Mouse (Mus musculus) mesoderm, embryonic 11.5 days (tissue): ENCODE data around the gene Adarb1.

Experiments used
- DNase-seq: peaks from one replicate; pipeline ENCODE4 v3.0.0-alpha.2; 2012; ENCODE audit warnings: low read depth, low spot score

The Adarb1 gene

DNA sequence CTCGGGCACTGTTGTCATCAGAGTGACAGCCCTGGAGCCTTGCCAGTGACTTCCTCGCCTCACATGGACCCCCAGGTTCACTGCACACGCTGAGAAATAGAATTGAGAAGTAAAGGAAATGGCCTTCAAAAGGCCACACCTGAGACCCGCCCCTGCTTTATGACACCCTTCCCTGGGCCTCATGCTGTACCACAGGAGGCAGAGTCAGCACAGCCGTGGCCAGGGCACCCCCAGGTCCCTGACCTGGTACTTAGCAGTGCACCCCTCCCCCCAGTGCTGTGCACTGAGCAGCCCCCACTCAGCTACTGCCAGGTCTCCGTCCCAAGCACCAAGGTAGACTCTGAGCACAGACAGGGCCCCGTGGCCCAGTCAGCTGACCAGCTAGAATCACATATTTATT, 148.9 kb downstream of the Adarb1 start:
- no peak for DNase-seq

GRCm38 (mm10) chr10:77267027-77267426, 151.0 kb downstream of the Adarb1 start:
- no peak for DNase-seq

DNA sequence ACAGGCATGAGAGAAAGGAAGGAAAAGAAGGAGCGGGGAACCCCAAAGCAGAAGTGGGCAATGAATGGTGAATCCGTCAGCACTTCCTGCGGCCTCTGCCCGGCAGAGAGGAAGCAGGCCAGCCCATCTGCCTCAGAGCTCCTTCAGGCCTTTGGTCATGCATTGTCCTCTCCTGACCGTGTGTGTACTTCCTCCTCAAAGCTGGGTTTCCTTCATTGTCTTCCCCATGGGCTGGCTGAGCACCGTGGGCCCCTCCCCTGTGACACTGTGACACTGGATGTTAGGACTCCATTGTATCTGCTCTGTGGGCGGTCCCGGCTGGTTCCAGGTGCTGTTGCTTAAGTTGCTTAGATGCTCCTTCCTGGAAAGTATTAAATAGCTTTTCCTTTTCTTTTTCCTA, 151.8 kb downstream of the Adarb1 start:
- DNase-seq = no peak

- no peak for DNase-seq
Observed at GRCm38 (mm10) chr10:77260166-77260875, 157.7 kb downstream of the Adarb1 start.

DNA sequence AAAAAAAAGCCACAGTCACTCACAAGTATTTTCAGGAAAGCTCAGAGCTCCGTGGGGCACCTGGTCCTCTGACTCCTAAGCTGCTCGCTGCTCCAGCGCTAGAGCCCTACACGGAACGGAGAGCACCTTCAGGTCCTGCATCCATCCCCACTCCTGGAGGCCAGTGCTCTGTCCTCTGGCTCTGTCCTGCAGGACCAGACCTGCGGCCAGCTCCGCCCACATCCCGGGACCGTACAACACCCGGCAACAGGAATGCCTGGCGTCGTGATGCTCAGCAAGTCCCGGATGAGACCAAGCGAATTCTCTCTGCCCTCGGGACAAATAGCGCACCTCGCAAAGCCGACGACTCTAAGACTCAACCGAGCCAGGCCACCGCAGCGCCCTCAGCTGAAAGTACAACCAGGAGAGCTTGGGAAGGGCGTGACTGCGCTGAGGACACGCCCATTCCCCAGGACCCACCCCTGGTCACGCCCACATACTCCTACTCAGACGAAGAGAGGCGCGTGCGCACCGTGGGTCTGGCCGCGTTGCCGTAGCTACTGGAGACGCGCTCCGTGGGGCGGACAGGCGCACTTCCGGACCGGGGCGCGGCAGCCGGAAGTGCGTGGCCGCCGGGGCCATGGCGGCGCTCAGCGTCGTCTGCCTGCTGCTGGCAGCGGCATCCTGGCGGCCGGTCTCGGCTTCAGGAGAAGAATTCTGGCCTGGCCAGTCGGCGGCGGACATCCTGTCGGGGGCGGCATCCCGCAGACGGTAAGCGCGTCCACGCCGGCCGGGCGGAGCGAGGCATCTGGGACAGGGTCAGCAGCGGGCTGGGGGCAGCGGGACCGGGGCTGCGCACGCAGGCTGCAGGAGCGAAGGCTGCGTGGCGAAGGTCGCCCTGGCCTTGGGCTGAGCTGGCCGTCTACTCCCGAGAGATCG, 159.1 kb downstream of the Adarb1 start, which contains the start of gene Pofut2:
Gene Pofut2, plus strand, starts transcription at position 515 of the 918 bp plus-strand sequence.
- peak; percentile 99 for DNase-seq

DNA sequence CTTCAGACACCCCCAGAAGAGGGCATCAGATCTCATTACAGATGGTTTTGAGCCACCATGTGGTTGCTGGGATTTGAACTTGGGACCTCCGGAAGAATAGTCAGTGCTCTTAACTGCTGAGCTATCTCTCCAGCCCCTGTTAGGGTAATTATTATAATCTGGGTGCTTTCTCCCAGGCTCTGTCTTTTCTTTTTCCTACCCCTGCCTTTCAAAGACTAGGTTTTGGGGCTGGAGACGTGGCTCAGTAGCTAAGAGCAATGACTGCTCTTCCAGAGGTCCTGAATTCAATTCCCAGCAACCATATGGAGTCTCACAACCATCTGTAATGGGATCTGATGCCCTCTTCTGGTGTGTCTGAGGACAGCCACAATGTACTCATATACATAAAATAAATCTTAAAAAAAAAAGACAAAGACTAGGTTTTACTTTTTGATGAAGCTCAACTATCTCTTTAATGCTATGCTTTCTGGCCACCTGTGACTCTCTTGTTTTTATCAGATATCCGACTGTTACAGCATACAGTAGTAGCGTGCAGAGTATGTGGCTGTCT, 160.0 kb downstream of the Adarb1 start:
- no peak for DNase-seq

- DNase-seq = no peak
Observed at GRCm38 (mm10) chr10:77255676-77256075, 162.4 kb downstream of the Adarb1 start.

DNA sequence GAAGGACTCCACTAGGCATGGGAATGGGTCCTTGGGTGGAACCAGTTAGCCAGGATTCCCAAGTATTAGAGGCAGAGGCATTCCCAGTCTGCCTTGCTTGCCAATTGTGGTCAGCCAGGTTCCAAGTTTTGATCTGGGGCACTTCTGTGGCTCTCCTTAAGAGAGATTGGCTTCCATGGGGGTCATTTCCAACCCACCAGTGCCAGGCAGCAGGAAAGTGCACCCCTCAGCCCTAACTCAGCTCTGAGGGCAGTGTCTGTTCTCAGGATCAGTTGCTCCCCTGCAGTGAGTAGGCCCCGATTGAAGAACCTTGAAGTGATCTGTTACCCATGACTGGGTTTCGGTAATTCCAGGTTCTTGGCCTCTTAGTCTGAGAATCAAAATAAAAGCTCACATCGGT, 162.8 kb downstream of the Adarb1 start:
- no peak for DNase-seq

GRCm38 (mm10) chr10:77252790-77253189, 165.3 kb downstream of the Adarb1 start:
- peak; percentile 94 for DNase-seq

DNA sequence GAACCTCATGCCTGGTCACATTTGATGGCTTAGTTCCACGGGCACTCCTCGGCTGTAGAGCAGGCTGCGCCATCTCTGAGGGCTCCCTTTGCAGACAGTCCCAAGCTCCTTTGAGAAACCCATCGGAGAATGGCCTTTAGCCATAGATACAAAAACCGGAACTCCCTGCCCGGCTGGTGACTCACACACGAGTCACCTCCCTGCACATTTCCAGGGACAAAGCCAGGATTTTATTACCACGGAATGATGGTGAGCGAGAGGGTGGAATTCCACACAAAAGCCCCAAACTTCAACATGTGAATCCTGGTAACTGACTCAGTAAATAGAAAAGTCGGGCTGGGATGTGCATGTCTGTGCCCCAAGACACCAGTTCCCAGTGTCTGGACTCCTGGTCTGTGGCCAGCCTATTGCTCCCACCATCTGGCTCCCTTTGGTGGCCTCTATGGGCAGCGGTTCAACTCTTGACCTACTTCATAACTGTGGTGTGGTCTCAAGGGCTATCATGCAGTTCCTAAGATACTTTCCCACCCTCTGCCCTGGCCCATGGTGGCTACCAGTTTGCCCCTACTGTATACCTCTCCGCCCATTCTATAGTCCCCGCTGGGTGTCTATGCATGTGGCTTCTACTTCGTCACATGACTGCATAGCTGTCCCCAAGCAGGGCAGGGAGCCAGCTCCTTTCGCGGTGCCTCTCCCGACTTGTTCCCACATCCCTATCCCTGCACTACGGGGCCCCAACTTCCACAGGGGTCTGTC, 166.1 kb downstream of the Adarb1 start:
- no peak for DNase-seq

GRCm38 (mm10) chr10:77251223-77251783, 166.8 kb downstream of the Adarb1 start:
- DNase-seq = no peak

- DNase-seq = peak; percentile 63
Observed at GRCm38 (mm10) chr10:77247707-77248106, 170.4 kb downstream of the Adarb1 start.

- no peak for DNase-seq
Observed at GRCm38 (mm10) chr10:77247048-77247447, 171.0 kb downstream of the Adarb1 start.

DNA sequence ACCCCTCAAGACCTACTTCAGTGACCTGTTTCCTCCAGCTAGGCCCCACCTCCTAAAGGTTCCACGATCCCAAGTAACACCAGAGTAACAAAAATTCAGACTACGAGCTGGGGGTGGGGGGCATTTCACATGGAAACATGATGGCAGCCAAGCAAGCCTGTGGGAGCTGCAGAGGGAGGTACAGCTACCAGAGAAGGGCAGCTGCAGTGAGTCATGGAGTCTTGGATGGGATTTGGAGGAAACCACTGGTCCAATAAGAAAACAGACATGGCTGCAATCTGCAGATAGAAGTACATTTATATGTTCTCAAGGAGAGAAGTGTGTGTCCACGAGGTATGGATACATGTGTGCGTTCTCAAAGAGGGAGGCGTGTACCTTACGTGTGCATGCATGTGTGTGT, 173.3 kb downstream of the Adarb1 start:
- DNase-seq = no peak

- DNase-seq = no peak
Observed at GRCm38 (mm10) chr10:77243572-77244161, 174.4 kb downstream of the Adarb1 start.

DNA sequence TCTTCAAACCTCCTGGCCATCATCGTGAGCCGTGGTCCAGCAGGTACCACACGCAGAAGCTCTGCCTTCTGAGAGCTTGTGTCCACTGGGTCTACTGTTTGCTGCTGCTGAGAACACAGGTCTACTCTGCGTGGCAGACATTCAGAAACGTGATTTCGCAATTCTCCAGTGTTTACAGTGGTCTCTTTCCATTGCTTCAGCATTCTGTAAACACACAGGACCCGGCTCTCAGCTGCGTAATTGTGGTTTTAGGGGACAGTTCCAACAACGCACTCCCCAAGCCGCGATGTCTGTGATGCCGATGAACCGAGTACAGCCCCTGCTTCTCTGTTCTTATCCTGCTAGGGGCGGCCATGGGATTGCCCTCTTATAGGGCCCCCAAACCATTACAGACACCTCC, 175.2 kb downstream of the Adarb1 start:
- no peak for DNase-seq

GRCm38 (mm10) chr10:77242396-77242795, 175.7 kb downstream of the Adarb1 start:
- no peak for DNase-seq

DNA sequence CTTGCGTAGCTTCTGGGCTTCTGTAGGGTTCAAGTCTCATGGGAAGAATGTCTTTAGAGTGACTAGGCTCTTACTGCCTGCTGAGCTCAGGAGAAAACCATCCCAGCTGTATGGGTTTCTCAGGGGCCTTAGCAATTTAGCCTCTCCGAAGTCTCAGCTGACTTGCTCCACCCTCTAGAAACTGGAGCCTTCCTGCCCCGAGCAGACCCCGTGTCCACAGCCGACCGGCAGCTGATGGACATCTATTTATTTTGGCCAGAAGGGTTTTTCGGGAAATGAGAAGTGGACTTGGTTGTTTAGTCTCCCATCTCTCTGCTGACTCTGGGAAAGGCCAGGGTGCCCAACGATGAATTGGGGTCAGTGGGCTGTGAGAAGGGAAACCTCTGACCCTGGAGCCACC, 177.3 kb downstream of the Adarb1 start:
- no peak for DNase-seq
